Mouse (Mus musculus) inflammation-experienced regulatory T-cells, adult 16 weeks (primary cell): ENCODE results near the gene Ndufb6. TPM values are rescaled to one million over a fixed set of nuclear protein-coding genes. Genes with fewer than 3 reads are reported as not detected.

ENCODE experiments used
- polyA plus RNA-seq: library from polyadenylated mRNA; unstranded; fragments of 100-300 nt; shearing (Covaris generic); gene quantifications from one replicate; pipeline ENCODE4 v1.2.1, GENCODE M21; 2017

Gene Ndufb6
- polyA plus RNA-seq, result 118 TPM

DNA sequence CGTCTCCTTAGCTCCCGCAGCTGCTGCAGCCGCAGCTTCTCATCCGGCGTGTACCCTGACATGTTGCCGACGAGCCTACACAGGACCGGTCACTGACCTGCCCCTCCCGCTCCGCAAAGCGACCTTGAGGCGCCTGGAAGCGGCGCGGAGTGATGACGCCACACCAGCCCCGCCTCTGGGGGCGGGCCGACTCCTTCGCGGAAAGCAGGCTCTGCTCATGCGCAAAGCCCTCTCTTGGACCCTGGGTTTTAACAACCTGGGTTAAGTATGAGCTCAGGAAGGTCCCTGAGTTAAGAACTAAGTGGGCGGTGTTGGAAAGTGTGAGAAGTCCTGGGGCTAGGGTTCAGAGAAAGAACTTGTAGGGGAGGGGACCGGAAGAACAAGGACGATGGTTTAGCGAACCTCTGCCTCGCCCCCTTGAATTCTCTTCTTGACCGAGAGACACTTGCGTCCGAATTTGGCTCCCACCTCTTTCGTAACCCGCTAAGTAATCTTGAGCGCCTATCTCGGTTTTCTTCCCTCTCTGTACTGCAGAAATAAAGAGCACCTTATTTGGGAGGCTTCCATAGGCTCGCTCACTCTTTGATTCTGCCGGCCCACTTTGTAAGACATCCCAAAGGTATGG lies at the start of gene Ndufb6:
Gene Ndufb6, minus strand, starts transcription at position 146 of the 625 bp plus-strand sequence.

DNA sequence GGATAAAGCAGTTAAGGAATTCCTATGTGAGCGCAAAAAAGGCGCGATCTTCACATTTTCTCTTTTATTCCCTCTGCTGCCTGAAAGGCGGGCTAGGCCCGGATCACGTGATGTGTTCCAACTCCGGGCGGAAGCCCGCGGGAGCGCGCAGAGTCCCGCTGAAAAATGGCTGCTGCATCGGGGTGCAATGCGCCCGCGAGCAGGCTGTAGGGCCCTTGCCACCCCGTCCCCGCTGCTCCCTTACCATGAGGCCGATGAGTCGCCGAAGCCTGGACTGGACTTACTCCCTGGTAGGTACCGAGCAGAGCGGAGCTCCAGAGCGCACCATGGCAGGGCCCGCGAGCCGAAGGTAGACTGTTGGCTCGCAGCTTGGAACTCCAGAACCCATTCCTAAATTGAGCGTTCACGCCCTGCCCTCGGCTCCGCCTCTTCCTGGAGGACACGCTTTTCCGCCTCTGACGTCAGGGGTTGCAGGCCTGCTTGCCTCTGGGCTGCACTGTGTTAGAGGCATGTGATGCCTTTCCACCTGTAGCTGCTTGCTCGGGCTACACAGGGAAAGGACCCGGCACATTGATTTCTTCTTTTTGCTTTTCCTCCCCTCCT lies 9.7 kb downstream of the Ndufb6 start, which contains the start of the genes Smim27 and Topors:
Gene Smim27, plus strand, starts transcription at position 150 of the 603 bp plus-strand sequence.
Gene Topors, minus strand, starts transcription at position 421 of the 603 bp plus-strand sequence.

DNA sequence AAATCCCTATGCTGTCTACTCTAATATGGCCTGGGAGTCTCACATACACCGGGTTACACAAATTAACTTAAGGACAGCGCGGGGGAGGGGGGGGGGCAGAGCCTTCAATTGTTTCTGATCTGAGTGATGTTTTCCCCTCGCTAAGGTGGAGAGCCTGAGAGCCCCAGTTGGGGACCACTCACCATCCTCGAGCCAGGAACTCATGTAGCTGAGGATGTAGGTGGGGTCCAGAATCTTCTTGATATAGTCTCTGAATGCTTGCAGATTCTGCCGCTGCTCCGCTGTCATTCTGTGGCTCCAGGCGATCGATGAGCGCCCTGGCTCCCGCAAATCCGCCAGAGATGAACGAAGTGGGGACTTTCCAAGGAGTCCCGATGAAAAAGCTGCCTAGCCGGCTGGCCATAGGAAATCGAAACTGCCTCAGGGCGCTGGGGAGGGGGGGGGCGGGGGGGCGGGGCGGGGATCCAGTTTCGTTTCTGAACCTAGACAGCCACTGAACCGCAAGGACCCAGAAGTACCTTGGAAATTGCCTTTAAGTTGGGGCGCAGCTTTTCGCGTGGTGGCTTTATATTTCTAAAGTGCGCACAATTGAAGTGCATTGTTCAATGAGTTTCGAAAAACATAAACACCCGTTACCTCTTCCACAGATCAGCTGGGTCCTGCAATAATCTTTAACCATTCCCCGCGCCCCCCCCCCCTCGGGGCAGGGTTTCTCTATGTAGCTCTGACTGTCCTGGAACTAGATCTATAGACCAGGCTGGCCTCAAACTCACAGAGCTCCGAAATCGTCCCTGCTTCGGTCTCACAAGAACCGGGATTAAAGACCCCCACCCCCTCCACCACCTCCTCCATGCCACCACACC lies 39.6 kb downstream of the Ndufb6 start, which contains the start of gene Ddx58:
Gene Ddx58, minus strand, starts transcription at position 420 of the 863 bp plus-strand sequence.

Other genes with a start within 250 kb of the Ndufb6 start
- 40.1 TPM for gene Aco1, start 136.3 kb downstream of the Ndufb6 start, polyA plus RNA-seq
- 102 TPM for gene Ddx58, start 39.6 kb downstream of the Ndufb6 start, polyA plus RNA-seq
- 57.4 TPM for gene Smim27, start 9.8 kb downstream of the Ndufb6 start, polyA plus RNA-seq
- 42.9 TPM for gene Topors, start 9.6 kb downstream of the Ndufb6 start, polyA plus RNA-seq
- not detected for gene Tmem215, start 192.8 kb upstream of the Ndufb6 start, polyA plus RNA-seq